Mouse (Mus musculus): ENCODE results near the gene Zswim7.
"Not testable (repeated sequence)": the region's sequence is repeated elsewhere in the genome, so short reads cannot be mapped to it uniquely, and the experiment has no call there.

Zswim7 gene

GRCm38 (mm10) chr11:62280675-62281600 lies at the start of gene Zswim7, which contains the start of gene Ttc19:
TSS of gene Zswim7 (minus strand) at chr11:62281375.
TSS of gene Ttc19 (plus strand) at chr11:62281473.
- DNase-seq = peak; percentile 91

- no peak for DNase-seq
These were observed 42.5 kb upstream of the Zswim7 start for GRCm38 (mm10) chr11:62323659-62324058.

GRCm38 (mm10) chr11:62320097-62320496 lies 38.9 kb upstream of the Zswim7 start:
- DNase-seq = no peak

DNA sequence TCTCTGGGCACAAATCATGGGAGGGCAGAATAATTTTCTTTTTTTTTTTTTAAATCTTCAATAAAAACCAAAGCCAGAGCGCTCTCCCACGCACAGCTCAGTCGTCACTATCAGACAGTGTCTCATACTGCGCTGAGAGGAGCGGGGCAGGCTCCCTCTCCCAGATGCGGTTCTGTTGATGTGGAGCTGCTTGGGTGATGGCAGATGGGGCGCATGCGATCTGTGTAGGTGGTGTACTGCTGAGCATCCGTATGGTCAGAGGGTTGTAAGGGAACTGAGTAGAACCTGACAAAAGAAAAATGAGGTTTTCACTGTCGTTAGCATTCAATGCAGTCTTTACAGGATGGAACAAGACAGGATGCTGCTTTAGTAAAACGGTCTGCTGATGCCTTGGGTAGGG lies 36.6 kb upstream of the Zswim7 start:
- DNase-seq = peak; percentile 65

GRCm38 (mm10) chr11:62314984-62315383 lies 33.8 kb upstream of the Zswim7 start:
- no peak for DNase-seq

GRCm38 (mm10) chr11:62309296-62309695 lies 28.1 kb upstream of the Zswim7 start:
- no peak for DNase-seq

GRCm38 (mm10) chr11:62305866-62306265 lies 24.7 kb upstream of the Zswim7 start:
- no peak for DNase-seq

DNA sequence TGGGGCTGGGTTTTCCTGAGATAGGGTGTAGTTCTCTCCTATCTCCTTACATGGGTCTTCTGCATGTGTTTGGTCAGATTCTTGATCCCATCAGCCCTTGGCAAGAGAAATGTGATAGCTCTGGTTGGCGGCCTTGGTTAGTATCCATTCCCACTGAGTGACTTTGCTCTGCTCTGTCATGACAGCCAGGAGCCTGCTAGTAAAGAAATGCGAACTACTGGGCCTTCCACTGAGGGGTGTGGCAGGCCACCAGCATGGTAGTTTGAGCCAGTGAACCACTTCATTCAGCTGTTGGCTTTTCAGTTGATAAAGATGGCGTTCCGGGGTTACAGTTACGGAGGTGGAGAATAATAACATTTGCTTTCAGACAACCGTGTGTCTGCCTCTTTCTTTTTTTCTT lies 17.7 kb upstream of the Zswim7 start:
- no peak for DNase-seq

GRCm38 (mm10) chr11:62294121-62294520 lies 12.9 kb upstream of the Zswim7 start:
- DNase-seq = no peak

GRCm38 (mm10) chr11:62287700-62288099 lies 6.5 kb upstream of the Zswim7 start:
- no peak for DNase-seq

GRCm38 (mm10) chr11:62285020-62285419 lies 3.8 kb upstream of the Zswim7 start:
- no peak for DNase-seq

- DNase-seq = not testable (repeated sequence)
These were observed 2.8 kb upstream of the Zswim7 start for GRCm38 (mm10) chr11:62284020-62284419.

DNA sequence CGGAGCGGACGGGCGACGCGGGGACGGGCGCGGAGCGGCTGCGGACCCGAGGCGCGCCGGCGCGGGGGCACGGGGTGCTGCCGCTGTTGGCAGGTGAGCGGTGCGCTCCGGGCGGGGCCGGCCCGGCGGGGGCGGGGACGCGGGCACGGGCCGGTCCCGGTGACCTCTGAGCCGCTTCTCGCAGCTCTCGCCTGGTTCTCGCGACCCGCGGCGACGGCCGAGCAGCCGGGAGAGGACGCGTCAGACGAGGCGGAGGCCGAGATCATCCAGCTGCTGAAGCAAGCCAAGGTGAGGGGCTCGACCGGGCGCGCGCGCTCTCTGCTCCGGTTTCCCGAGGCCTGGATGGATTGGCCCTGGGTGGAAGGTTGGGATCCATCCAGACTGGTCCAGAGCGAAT lies 424 bp upstream of the Zswim7 start:
- no peak for DNase-seq

DNA sequence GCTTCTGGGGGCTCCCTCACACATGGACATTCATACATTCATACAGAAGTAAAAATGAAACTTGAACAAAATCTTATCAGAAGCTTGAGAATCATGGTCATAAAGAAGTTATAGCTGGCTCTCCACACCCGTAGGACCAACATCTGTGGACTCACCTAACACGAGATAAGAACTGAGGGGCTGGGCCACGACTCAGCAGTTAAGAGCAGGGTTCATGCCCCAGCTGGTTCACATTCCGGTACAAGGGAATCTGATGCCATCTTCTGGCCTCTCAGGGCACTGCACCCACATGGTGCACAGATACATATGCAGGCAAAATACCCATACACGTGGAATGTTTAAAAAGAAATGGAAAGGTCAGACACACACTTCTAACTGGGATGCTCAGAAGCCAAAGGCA lies 3.1 kb downstream of the Zswim7 start:
- DNase-seq = no peak

DNA sequence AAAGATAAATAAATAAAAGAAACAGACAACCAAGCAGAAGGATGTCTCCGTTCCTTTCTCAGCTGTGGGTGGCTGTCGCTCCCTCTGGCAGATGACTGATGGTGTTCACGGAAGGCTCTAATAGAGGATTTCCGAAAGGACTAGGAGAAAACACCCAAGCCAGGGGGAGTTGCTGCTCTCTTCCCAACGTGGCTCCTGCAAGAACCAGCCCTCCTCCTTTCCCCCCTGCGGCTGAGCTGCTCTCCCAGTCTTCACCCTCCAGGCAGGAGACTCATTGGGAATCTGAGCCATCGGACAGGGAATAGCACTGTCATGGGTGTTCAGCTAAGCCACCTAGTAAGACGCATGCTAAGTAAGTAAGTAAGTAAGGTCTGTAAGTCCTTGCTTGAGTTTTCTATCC lies 4.1 kb downstream of the Zswim7 start:
- no peak for DNase-seq

- no peak for DNase-seq
These were observed 10.3 kb downstream of the Zswim7 start for GRCm38 (mm10) chr11:62270851-62271250.

GRCm38 (mm10) chr11:62269097-62269496 lies 12.1 kb downstream of the Zswim7 start:
- DNase-seq = no peak

GRCm38 (mm10) chr11:62268381-62268780 lies 12.8 kb downstream of the Zswim7 start:
- DNase-seq = no peak

GRCm38 (mm10) chr11:62266466-62267214 lies 14.5 kb downstream of the Zswim7 start:
- no peak for DNase-seq

DNA sequence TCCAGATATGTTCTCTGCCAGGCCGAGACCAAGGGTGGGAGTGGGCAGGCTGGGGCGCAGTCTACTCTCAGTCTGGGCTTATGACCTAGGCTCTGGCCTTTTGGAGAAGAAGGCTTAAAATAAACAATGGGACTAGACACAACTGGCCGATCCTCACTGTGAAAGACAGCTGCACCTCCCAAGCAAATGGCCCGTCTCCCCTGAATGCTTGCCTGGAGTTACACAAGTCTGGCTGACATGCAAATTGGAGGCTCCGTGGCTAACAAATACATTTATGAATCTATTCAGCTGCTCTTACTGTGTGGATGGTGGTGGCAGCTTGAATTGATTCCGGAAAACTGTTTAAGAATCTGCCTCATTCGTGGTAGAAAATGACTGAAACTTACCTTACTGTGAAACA lies 15.5 kb downstream of the Zswim7 start:
- DNase-seq = no peak

GRCm38 (mm10) chr11:62264018-62264417 lies 17.2 kb downstream of the Zswim7 start:
- DNase-seq = no peak

DNA sequence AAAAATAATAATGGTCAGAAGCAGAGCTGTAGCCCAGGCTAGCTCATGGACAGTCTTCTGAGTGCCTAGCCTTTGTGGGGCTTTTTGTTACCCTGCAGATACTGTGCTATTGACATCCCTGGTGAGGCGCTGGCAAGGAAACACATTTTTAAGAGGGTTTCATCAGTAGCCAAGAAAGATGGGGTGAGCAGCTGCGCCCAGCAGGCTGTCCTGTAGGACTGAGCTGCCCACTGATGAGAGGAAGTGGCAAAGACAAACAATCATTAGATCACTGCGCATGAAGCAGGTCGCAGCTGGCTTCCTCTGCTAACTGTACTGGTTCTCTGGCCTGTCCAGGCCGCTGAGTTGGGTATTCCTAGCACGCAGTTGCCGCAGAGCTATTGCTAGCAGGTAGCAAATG lies 17.6 kb downstream of the Zswim7 start:
- no peak for DNase-seq

GRCm38 (mm10) chr11:62259214-62259613 lies 22.0 kb downstream of the Zswim7 start:
- no peak for DNase-seq

DNA sequence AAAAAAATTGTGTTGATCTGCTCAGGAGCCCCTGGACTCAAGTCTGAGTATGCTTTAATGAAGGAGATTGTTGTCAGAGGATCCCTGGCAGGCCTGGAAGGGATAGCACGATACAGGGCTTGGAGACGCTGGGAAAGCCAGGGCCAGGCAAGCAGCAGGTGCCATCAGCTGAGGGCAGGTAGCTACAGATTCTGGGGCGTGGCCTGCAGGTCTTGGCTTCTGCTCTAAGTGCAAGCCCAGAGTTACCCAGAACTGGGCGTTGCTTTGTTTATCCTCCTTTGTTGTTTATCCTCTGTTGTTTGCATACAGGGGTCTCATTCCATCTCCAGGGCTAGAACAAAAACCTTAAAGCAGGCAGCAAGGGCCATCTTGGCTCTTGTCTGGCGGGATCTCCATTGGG lies 27.8 kb downstream of the Zswim7 start:
- DNase-seq = no peak
